In genomic region chr11:112154712-112155319, GRCm38 (mm10) we compare ENCODE assay signal across 10 mouse cellular contexts.
DNase-seq lines count a peak whose midpoint lies in the region; ATAC-seq lines count a peak whose summit lies in the region.
"Had no signal": no experiment of that assay in that cellular context is flagged by ENCODE, and none has a peak within 500 bp of the region (broad histone marks: within the 10 kb centered on the region; RNA-seq: fewer than 3 reads in every experiment).

No protein-coding gene starts in this region.

- no peaks in the 10 kb centered on the region for H3K27me3 ChIP-seq in hindbrain, embryonic 12.5 days
- H3K27me3 ChIP-seq in hindbrain, embryonic 11.5 days (ENCODE audit: control insufficient read depth, insufficient read depth, low read length): no peaks in the 10 kb centered on the region
- H3K27me3 ChIP-seq in hindbrain, embryonic 15.5 days: no peaks in the 10 kb centered on the region
- H3K27me3 ChIP-seq in midbrain, embryonic 15.5 days (replicated peaks): no peaks in the 10 kb centered on the region

- no peak for ATAC-seq in hindbrain, embryonic 12.5 days (ENCODE audit: low FRiP score)
- ATAC-seq in hindbrain, embryonic 11.5 days (ENCODE audit: low FRiP score): no peak
- no peak for ATAC-seq in hindbrain, embryonic 15.5 days (ENCODE audit: low FRiP score, low read depth)
- ATAC-seq in midbrain, embryonic 15.5 days (replicated peaks): no peak

- H3K4me3 ChIP-seq in hindbrain, embryonic 12.5 days: no peak overlapping the region
- no peak overlapping the region for H3K4me3 ChIP-seq in hindbrain, embryonic 11.5 days (ENCODE audit: low read depth, low read length)
- H3K4me3 ChIP-seq in hindbrain, embryonic 15.5 days: no peak overlapping the region
- no peak overlapping the region for H3K4me3 ChIP-seq in midbrain, embryonic 15.5 days
- H3K4me3 ChIP-seq: myocyte had no signal

- WGBS in hindbrain, embryonic 12.5 days: 51% methylated on average over 11 of the region's 11 CpGs
- 65% methylated on average over 11 of the region's 11 CpGs for WGBS in hindbrain, embryonic 11.5 days
- WGBS in hindbrain, embryonic 15.5 days: 51% methylated on average over 11 of the region's 11 CpGs
- 59% methylated on average over 11 of the region's 11 CpGs for WGBS in midbrain, embryonic 15.5 days

- H3K9me3 ChIP-seq in hindbrain, embryonic 12.5 days (replicated peaks): no peaks in the 10 kb centered on the region
- H3K9me3 ChIP-seq in hindbrain, embryonic 11.5 days (ENCODE audit: control insufficient read depth, low read length): no peaks in the 10 kb centered on the region
- H3K9me3 ChIP-seq in hindbrain, embryonic 15.5 days: no peaks in the 10 kb centered on the region
- H3K9me3 ChIP-seq in midbrain, embryonic 15.5 days: no peaks in the 10 kb centered on the region

- no peak for DNase-seq in hindbrain, embryonic 11.5 days (ENCODE audit: low spot score)
- peak; percentile 11 for DNase-seq in MN1 (ENCODE audit: low spot score)
- no peak for DNase-seq in cerebellum, adult 18-20 months
- DNase-seq in layer of hippocampus, postnatal 36 days: no peak
- DNase-seq: cerebellum, adult 11-12 months had no signal

- H3K4me1 ChIP-seq in hindbrain, embryonic 12.5 days: peaks cover 12% of the 10 kb centered on the region
- H3K4me1 ChIP-seq in hindbrain, embryonic 11.5 days (replicated peaks; ENCODE audit: control insufficient read depth, insufficient read depth, low read length): no peaks in the 10 kb centered on the region
- H3K4me1 ChIP-seq in hindbrain, embryonic 15.5 days (replicated peaks): peaks cover 4% of the 10 kb centered on the region; the same call in 1 of the 2 replicates
- peaks cover 2% of the 10 kb centered on the region; the same call in 1 of the 2 replicates for H3K4me1 ChIP-seq in midbrain, embryonic 15.5 days

- no peak overlapping the region for H3K27ac ChIP-seq in hindbrain, embryonic 12.5 days
- no peak overlapping the region for H3K27ac ChIP-seq in hindbrain, embryonic 11.5 days (ENCODE audit: low read depth, low read length)
- H3K27ac ChIP-seq in hindbrain, embryonic 15.5 days (replicated peaks): no peak overlapping the region
- H3K27ac ChIP-seq in midbrain, embryonic 15.5 days: peak overlapping the region; percentile 13; the same call in 1 of the 2 replicates
- H3K27ac ChIP-seq: liver, embryonic 14.5 days had no signal

- H3K9ac ChIP-seq in hindbrain, embryonic 12.5 days: no peak overlapping the region
- H3K9ac ChIP-seq in hindbrain, embryonic 11.5 days (ENCODE audit: low read depth, low read length): no peak overlapping the region
- H3K9ac ChIP-seq in hindbrain, embryonic 15.5 days: no peak overlapping the region
- no peak overlapping the region for H3K9ac ChIP-seq in midbrain, embryonic 15.5 days
- H3K9ac ChIP-seq: liver, embryonic 14.5 days had no signal

- H3K36me3 ChIP-seq in hindbrain, embryonic 12.5 days: no peaks in the 10 kb centered on the region
- no peaks in the 10 kb centered on the region for H3K36me3 ChIP-seq in hindbrain, embryonic 11.5 days (ENCODE audit: control insufficient read depth, insufficient read depth, low read length)
- H3K36me3 ChIP-seq in hindbrain, embryonic 15.5 days: no peaks in the 10 kb centered on the region
- no peaks in the 10 kb centered on the region for H3K36me3 ChIP-seq in midbrain, embryonic 15.5 days (replicated peaks)

- H3K4me2 ChIP-seq in hindbrain, embryonic 12.5 days (replicated peaks): peak overlapping the region; percentile 25
- no peak overlapping the region for H3K4me2 ChIP-seq in hindbrain, embryonic 11.5 days (replicated peaks; ENCODE audit: low read depth, low read length)
- H3K4me2 ChIP-seq in hindbrain, embryonic 15.5 days: peak overlapping the region; percentile 11; the same call in 1 of the 2 replicates
- H3K4me2 ChIP-seq in midbrain, embryonic 15.5 days: peak overlapping the region; percentile 17
